Mouse (Mus musculus) lung, embryonic 15.5 days (tissue): ENCODE results near the gene Cmas. TPM values are rescaled to one million over a fixed set of nuclear protein-coding genes. Genes with fewer than 3 reads are reported as not detected.

ENCODE experiments used
- ATAC-seq: fragments of 200-750 bp; cut with Nextera tagmentation; 2 replicates; pipeline ENCODE4 v1.8.0; 2017; ENCODE audit warnings: moderate number of reproducible peaks, borderline replicate concordance; ENCODE audit not compliant: low FRiP score, low TSS enrichment; ENCODE audit errors: extremely low read depth
- H3K27ac ChIP-seq: fragments of 300-500 bp; sonication (generic); 2 replicates; pipeline ENCODE4 v1.5.1; 2015; ENCODE audit warnings: moderate library complexity, mild to moderate bottlenecking, inconsistent platforms
- H3K27me3 ChIP-seq: fragments of 300-500 bp; sonication (generic); 2 replicates; pipeline ENCODE4 v1.6.1; 2015; ENCODE audit warnings: inconsistent platforms
- H3K36me3 ChIP-seq: fragments of 300-500 bp; sonication (generic); 2 replicates; pipeline ENCODE4 v1.6.1; 2015; ENCODE audit warnings: inconsistent platforms
- H3K4me1 ChIP-seq: fragments of 300-500 bp; sonication (generic); 2 replicates; pipeline ENCODE4 v1.6.1; 2015; ENCODE audit warnings: inconsistent platforms
- H3K4me2 ChIP-seq: fragments of 300-500 bp; sonication (generic); 2 replicates; pipeline ENCODE4 v1.6.1; 2015; ENCODE audit warnings: inconsistent platforms, mild to moderate bottlenecking, moderate library complexity
- H3K4me3 ChIP-seq: fragments of 300-500 bp; sonication (generic); 2 replicates; pipeline ENCODE4 v1.5.1; 2015; ENCODE audit warnings: mild to moderate bottlenecking, inconsistent platforms
- H3K9ac ChIP-seq: fragments of 300-500 bp; sonication (generic); 2 replicates; pipeline ENCODE4 v1.6.1; 2015; ENCODE audit warnings: inconsistent platforms
- H3K9me3 ChIP-seq: fragments of 300-500 bp; sonication (generic); 2 replicates; pipeline ENCODE4 v1.6.1; 2016; ENCODE audit warnings: inconsistent platforms
- whole genome bisulfite sequencing: fragments of 180-500 bp; shearing (Covaris S2); methylation state at CpG from one replicate; pipeline ENCODE4 v1.1.7; 2015; 5-methylcytosine and 5-hydroxymethylcytosine counted together
- polyA plus RNA-seq: library from polyadenylated mRNA; unstranded; fragments of >200 nt; fragmentation: Nextera tagmentation; extraction: Ambion mirVana; gene quantifications from 2 replicates; pipeline ENCODE4 v1.2.1, GENCODE M21; 2015

The Cmas gene
- polyA plus RNA-seq, 1 experiment from 2014 or later = 68.9 TPM

DNA sequence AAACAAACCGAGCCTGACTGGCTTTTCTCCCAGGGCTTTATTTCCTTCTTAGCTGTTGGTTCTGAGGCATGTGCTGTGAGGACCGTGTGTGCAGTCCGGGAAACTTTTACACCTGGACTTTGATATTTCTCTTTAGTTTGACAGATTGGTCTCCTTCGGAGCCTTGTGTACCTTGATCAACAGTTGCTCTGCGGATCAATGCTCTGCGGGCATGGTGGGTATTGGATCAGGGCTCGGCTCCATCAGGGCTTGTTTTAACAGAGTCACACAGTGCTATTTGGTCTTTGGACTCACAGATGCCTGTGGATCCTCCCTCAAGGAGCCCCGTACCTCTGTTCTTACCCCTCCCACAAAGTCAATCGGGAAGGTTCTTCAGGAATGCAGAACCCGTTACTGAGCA is 57.5 kb downstream of the Cmas start:
- Histone ChIP-seq H3K9me3 (no peaks in the 10 kb centered on the region), H3K4me2 (peak overlapping the region; percentile 58), H3K9ac (no peak overlapping the region), H3K4me1 (0 out of 2 replicates have a peak, but pooled peaks cover 2% of the 10 kb centered on the region), H3K4me3 (no peak overlapping the region), H3K27me3 (no peaks in the 10 kb centered on the region), H3K27ac (no peak overlapping the region), H3K36me3 (no peaks in the 10 kb centered on the region)
- ATAC-seq = no peak
- WGBS = 57% methylated on average over 10 of the region's 10 CpGs

DNA sequence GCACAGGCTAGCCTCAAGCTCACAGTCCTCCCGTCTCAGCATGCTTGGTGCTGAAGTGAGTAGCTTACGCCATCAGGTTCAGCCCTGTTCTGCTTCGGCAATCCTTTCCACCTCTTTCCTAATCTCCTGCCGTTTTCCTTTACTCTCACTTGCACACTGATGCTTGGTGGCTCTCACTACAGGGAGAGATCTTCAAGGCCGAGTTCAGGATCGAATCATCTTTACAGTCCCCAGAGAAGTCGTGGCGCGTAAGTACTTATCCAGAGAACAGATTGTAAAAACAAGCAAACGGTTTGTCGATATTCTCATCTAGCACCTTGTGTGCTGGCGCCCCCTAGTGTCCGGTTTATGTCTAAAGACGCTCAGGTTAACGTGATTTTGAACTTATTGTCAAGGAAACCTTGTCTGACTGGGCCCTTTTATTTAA is 58.0 kb downstream of the Cmas start:
- ATAC-seq = 0 out of 2 replicates have a peak, but pooled peaks have one; percentile 53
- WGBS = 3% methylated on average over 15 of the region's 15 CpGs
- H3K9ac ChIP-seq = 0 out of 2 replicates have a peak overlapping the region, but pooled peaks have one; percentile 32

DNA sequence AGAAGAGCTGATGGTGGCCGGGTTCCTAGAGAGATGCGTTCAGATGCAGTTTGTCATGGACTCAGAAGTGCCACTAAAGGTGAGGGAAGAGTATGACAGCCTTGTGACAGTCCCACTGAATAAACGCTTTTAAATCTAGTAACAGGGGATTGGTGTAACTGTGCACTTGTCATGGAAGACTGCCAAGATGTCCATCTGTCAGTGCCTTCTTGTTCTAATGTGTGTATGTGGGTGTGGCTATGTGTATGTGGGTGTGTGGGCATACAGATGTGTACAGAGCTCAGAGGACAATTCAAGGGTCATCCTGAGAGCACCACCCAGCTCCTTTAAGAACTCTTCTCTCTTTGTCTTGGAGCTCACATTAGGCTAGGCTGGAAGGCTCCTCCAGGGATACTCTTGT is 59.0 kb downstream of the Cmas start:
- no peaks in the 10 kb centered on the region for H3K9me3 ChIP-seq
- H3K4me2 ChIP-seq = no peak overlapping the region
- no peak overlapping the region for H3K27ac ChIP-seq
- no peak overlapping the region for H3K4me3 ChIP-seq
- WGBS = 55% methylated on average over 3 of the region's 3 CpGs
- 0 out of 2 replicates have a peak, but pooled peaks cover 2% of the 10 kb centered on the region for H3K4me1 ChIP-seq
- H3K27me3 ChIP-seq = no peaks in the 10 kb centered on the region
- no peak overlapping the region for H3K9ac ChIP-seq
- ATAC-seq = no peak
- no peaks in the 10 kb centered on the region for H3K36me3 ChIP-seq

More for the DNA sequence above, 58.0 kb downstream of the Cmas start:
- H3K4me2 ChIP-seq = peak overlapping the region; percentile 58
- no peak overlapping the region for H3K27ac ChIP-seq
- peak overlapping the region; percentile 33 for H3K4me3 ChIP-seq
- no peaks in the 10 kb centered on the region for H3K36me3 ChIP-seq
- H3K4me1 ChIP-seq = 0 out of 2 replicates have a peak, but pooled peaks cover 2% of the 10 kb centered on the region
- H3K9me3 ChIP-seq = no peaks in the 10 kb centered on the region
- no peaks in the 10 kb centered on the region for H3K27me3 ChIP-seq

DNA sequence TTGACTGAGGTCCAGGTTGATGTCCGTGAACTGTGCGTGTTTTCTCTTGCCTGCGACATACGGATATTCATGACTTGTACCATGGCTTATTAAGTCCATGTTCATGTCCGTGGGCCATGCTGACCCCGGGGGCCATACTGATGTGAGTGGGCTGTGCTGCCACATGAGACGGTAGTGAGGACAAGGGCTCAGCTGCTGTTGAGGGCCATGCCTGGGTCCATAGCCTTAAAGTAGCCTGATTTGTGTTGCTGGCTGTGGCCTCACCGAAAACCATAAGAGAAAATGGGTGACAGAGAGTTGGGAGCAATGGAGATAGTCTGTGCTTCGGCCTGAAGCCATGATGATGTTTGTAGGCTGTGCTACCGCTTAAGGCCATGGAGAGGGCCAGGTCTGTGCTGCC is 61.8 kb downstream of the Cmas start:
- no peak overlapping the region for H3K4me3 ChIP-seq
- H3K9me3 ChIP-seq = no peaks in the 10 kb centered on the region
- no peak overlapping the region for H3K9ac ChIP-seq
- H3K4me1 ChIP-seq = 0 out of 2 replicates have a peak, but pooled peaks cover 2% of the 10 kb centered on the region
- H3K36me3 ChIP-seq = no peaks in the 10 kb centered on the region
- no peaks in the 10 kb centered on the region for H3K27me3 ChIP-seq
- WGBS = 91% methylated on average over 10 of the region's 10 CpGs
- H3K27ac ChIP-seq = no peak overlapping the region
- H3K4me2 ChIP-seq = no peak overlapping the region
- no peak for ATAC-seq

DNA sequence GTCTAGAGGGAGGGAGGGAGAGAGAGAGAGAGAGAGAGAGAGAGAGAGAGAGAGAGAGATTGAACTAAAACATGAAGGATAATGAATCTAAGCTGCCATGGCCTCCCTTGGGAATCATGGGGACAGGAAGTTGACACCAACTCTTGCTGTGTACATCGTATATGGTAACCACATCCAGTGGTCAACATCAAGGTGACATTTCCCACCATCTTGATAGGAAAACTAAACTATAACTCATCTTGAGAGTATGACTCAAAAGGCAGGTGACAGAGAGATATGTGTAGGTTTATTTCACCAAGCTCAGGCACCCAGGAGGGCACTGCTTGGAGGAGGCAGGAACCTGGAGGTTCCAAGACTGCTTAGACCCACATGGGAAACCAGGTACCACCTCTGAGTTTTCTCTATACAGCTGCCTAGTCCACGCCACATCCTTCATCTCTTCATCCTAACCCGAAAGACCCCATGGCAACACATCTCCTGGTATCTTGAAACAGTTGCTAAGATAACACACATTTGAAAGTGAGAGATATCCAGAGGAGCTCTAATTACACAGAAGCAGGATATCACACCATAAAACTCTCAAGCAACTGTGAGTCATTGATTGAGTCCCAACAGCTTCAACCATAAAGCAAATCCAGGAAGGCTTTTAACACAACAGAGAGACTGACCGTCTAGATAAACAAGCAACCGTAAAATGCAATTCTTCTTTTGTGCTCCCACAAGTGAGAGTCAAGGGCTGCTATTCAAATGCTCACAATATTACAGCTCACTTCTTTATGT is 66.7 kb downstream of the Cmas start:
- Histone ChIP-seq H3K4me3 (no peak overlapping the region), H3K36me3 (no peaks in the 10 kb centered on the region), H3K27ac (no peak overlapping the region), H3K4me1 (no peaks in the 10 kb centered on the region), H3K9ac (no peak overlapping the region), H3K27me3 (no peaks in the 10 kb centered on the region), H3K9me3 (no peaks in the 10 kb centered on the region), H3K4me2 (no peak overlapping the region)
- WGBS = 61% methylated on average over 5 of the region's 5 CpGs
- no peak for ATAC-seq

Other genes starting within 250 kb of the Cmas start
- 252 and 254 TPM in 2 replicates for gene Ldhb, start 248.7 kb upstream of the Cmas start, polyA plus RNA-seq
- 18.3 and 19.7 TPM in 2 replicates for gene Kcnj8, start 185.1 kb upstream of the Cmas start, polyA plus RNA-seq
- gene Abcc9, start 54.4 kb upstream of the Cmas start, polyA plus RNA-seq = 4.8 and 5.3 TPM in 2 replicates
- not detected in 2 replicates for gene Sult6b2, start 47.8 kb downstream of the Cmas start, polyA plus RNA-seq
- 0.42 and 0.46 TPM in 2 replicates for gene St8sia1, start 207.8 kb downstream of the Cmas start, polyA plus RNA-seq